Mouse (Mus musculus) spleen, adult 2 months (tissue): ENCODE measurements around the gene Shc4. TPM values are rescaled to one million over a fixed set of nuclear protein-coding genes. Genes with fewer than 3 reads are reported as not detected.

ENCODE experiments used
- DNase-seq, 2 experiments: peaks; one replicate each; pipeline versions ENCODE4 v3.0.0 to v3.0.0-alpha.2; 2012 to 2021; ENCODE audit warnings: low spot score in 2 of 2, low read depth in 1 of 2
- H3K27ac ChIP-seq: fragments of 200-500 bp; 2 replicates; pipeline ENCODE4 v1.5.1; 2012; ENCODE audit warnings: low read length, inconsistent platforms; ENCODE audit not compliant: insufficient read depth
- H3K27me3 ChIP-seq: fragments of 200-500 bp; 2 replicates; pipeline ENCODE4 v1.6.1; 2012; ENCODE audit warnings: mild to moderate bottlenecking, moderate library complexity, low read length, inconsistent platforms; ENCODE audit not compliant: control insufficient read depth, insufficient read depth
- H3K36me3 ChIP-seq: fragments of 200-500 bp; 2 replicates; pipeline ENCODE4 v1.6.1; 2012; ENCODE audit warnings: mild to moderate bottlenecking, low read length, inconsistent platforms; ENCODE audit not compliant: control insufficient read depth, insufficient read depth
- H3K4me1 ChIP-seq: fragments of 200-500 bp; 2 replicates; pipeline ENCODE4 v1.6.1; 2011; ENCODE audit warnings: inconsistent platforms; ENCODE audit not compliant: control insufficient read depth, insufficient read depth, insufficient read length
- H3K4me3 ChIP-seq: fragments of 200-500 bp; 2 replicates; pipeline ENCODE4 v1.5.1; 2011; ENCODE audit warnings: mild to moderate bottlenecking, inconsistent platforms; ENCODE audit not compliant: insufficient read depth, insufficient read length; ENCODE audit errors: extremely low read depth
- CTCF ChIP-seq: fragments of 200-500 bp; IDR thresholded peaks from 2 replicates; pipeline ENCODE4 v1.5.1; 2011; ENCODE audit warnings: mild to moderate bottlenecking, inconsistent platforms; ENCODE audit not compliant: insufficient read depth, insufficient read length, insufficient replicate concordance; ENCODE audit errors: extremely low read depth
- POLR2A ChIP-seq: fragments of 200-500 bp; IDR thresholded peaks from 2 replicates; pipeline ENCODE4 v1.6.1; 2011; ENCODE audit warnings: low read depth, low read length, inconsistent platforms
- WGBS: fragments of 180-500 bp; shearing (Covaris S2); methylation state at CpG from one replicate; pipeline ENCODE4 v1.1.7; 2018; 5-methylcytosine and 5-hydroxymethylcytosine counted together
- polyA plus RNA-seq: library from polyadenylated mRNA; depleted of rRNA; stranded (reverse); fragments of >200 nt; gene quantifications from 2 replicates; pipeline ENCODE4 v1.2.3, GENCODE M21; 2012; rRNA removed

The Shc4 gene
- 0.12 and 0.23 TPM in 2 replicates for polyA plus RNA-seq

- no peak within 1 kb of the TSS for H3K27ac ChIP-seq
- WGBS = under 1% methylated on average over 15 of the region's 15 CpGs
- H3K27me3 ChIP-seq = peaks cover 11% of the 10 kb centered on the region
- no peak for TF ChIP-seq POLR2A
- no peak for TF ChIP-seq CTCF
- no peaks in the 10 kb centered on the region for H3K36me3 ChIP-seq
- DNase-seq = no peak
- H3K4me3 ChIP-seq = peak within 1 kb of the TSS; percentile 36; the same call in 1 of the 2 replicates
- H3K4me1 ChIP-seq = peaks cover 9% of the 10 kb centered on the region; the same call in 1 of the 2 replicates
These were observed at the start of gene Shc4 for GRCm38 (mm10) chr2:125724086-125724430. Gene Shc4, minus strand, starts transcription at chr2:125724148.

- Histone ChIP-seq H3K27ac (no peak overlapping the region), H3K27me3 (no peaks in the 10 kb centered on the region), H3K36me3 (peaks cover 42% of the 10 kb centered on the region), H3K4me1 (no peaks in the 10 kb centered on the region), H3K4me3 (no peak overlapping the region)
- TF ChIP-seq POLR2A (no peak), CTCF (no peak)
- no peak for DNase-seq
- 84% methylated on average over 3 of the region's 3 CpGs for WGBS
These were observed 41.1 kb upstream of the Shc4 start for GRCm38 (mm10) chr2:125765029-125765428.

GRCm38 (mm10) chr2:125764531-125764930 is 40.6 kb upstream of the Shc4 start:
- Histone ChIP-seq H3K4me3 (no peak overlapping the region), H3K4me1 (no peaks in the 10 kb centered on the region), H3K27me3 (no peaks in the 10 kb centered on the region), H3K36me3 (peaks cover 43% of the 10 kb centered on the region), H3K27ac (no peak overlapping the region)
- 89% methylated on average over 5 of the region's 5 CpGs for WGBS
- no peak for DNase-seq
- TF ChIP-seq CTCF = no peak
- no peak for TF ChIP-seq POLR2A

GRCm38 (mm10) chr2:125749330-125749729 is 25.4 kb upstream of the Shc4 start:
- WGBS = 98% methylated on average over 2 of the region's 2 CpGs
- H3K27ac ChIP-seq = no peak overlapping the region
- TF ChIP-seq CTCF (no peak), POLR2A (no peak)
- H3K27me3 ChIP-seq = no peaks in the 10 kb centered on the region
- H3K36me3 ChIP-seq = peaks cover 47% of the 10 kb centered on the region
- no peak overlapping the region for H3K4me3 ChIP-seq
- no peaks in the 10 kb centered on the region for H3K4me1 ChIP-seq
- DNase-seq = no peak

- no peak for TF ChIP-seq POLR2A
- TF ChIP-seq CTCF = no peak
- H3K27ac ChIP-seq = no peak overlapping the region
- H3K36me3 ChIP-seq = peaks cover 24% of the 10 kb centered on the region
- DNase-seq = no peak
- no peak overlapping the region for H3K4me3 ChIP-seq
- H3K4me1 ChIP-seq = peaks cover 2% of the 10 kb centered on the region; the same call in 1 of the 2 replicates
- 90% methylated on average over 6 of the region's 6 CpGs for WGBS
- H3K27me3 ChIP-seq = no peaks in the 10 kb centered on the region
These were observed 15.4 kb upstream of the Shc4 start for GRCm38 (mm10) chr2:125739338-125739737.

- peaks cover 20% of the 10 kb centered on the region for H3K36me3 ChIP-seq
- peaks cover 2% of the 10 kb centered on the region; the same call in 1 of the 2 replicates for H3K4me1 ChIP-seq
- WGBS = 89% methylated on average over 5 of the region's 5 CpGs
- no peaks in the 10 kb centered on the region for H3K27me3 ChIP-seq
- H3K4me3 ChIP-seq = no peak overlapping the region
- no peak overlapping the region for H3K27ac ChIP-seq
- no peak for DNase-seq
- no peak for TF ChIP-seq CTCF
- no peak for TF ChIP-seq POLR2A
These were observed 14.8 kb upstream of the Shc4 start for GRCm38 (mm10) chr2:125738718-125739117.

- Histone ChIP-seq H3K4me1 (peaks cover 5% of the 10 kb centered on the region), H3K36me3 (peaks cover 12% of the 10 kb centered on the region), H3K27me3 (no peaks in the 10 kb centered on the region), H3K27ac (no peak overlapping the region), H3K4me3 (no peak overlapping the region)
- no peak for TF ChIP-seq CTCF
- TF ChIP-seq POLR2A = no peak
- no peak for DNase-seq
These were observed 12.0 kb upstream of the Shc4 start for GRCm38 (mm10) chr2:125736025-125736343.
